Mouse (Mus musculus) retina, adult 2 months (tissue): ENCODE data around the gene Gm10842.
A peak's percentile ranks its signal among the peaks of the same experiment; 100 is the strongest.

Source experiments
- DNase-seq: peaks from one replicate; pipeline ENCODE4 v3.0.0-alpha.2; 2012; ENCODE audit warnings: low read depth, low spot score

Gene Gm10842

GRCm38 (mm10) chr11:105153068-105153833 is 6.6 kb downstream of the Gm10842 start:
- no peak for DNase-seq

GRCm38 (mm10) chr11:105155915-105156314 is 9.2 kb downstream of the Gm10842 start:
- DNase-seq: no peak

- DNase-seq: no peak
These were observed 10.1 kb downstream of the Gm10842 start for GRCm38 (mm10) chr11:105156748-105157267.

- DNase-seq: no peak
These were observed 11.4 kb downstream of the Gm10842 start for GRCm38 (mm10) chr11:105158047-105158446.

GRCm38 (mm10) chr11:105159673-105160360 is 13.1 kb downstream of the Gm10842 start:
- DNase-seq: no peak

GRCm38 (mm10) chr11:105161411-105161810 is 14.7 kb downstream of the Gm10842 start:
- DNase-seq: no peak

- DNase-seq: no peak
These were observed 18.1 kb downstream of the Gm10842 start for GRCm38 (mm10) chr11:105164516-105165510.

GRCm38 (mm10) chr11:105166780-105167179 is 20.1 kb downstream of the Gm10842 start:
- no peak for DNase-seq

GRCm38 (mm10) chr11:105178516-105178915 is 31.8 kb downstream of the Gm10842 start, which contains the start of gene Tlk2:
Gene Tlk2, plus strand, starts transcription at chr11:105178807.
- DNase-seq: no peak

GRCm38 (mm10) chr11:105179523-105179922 is 32.8 kb downstream of the Gm10842 start:
- no peak for DNase-seq

GRCm38 (mm10) chr11:105180471-105181091 is 33.9 kb downstream of the Gm10842 start:
- peak; percentile 15 for DNase-seq

GRCm38 (mm10) chr11:105181126-105181637 is 34.5 kb downstream of the Gm10842 start:
- peak; percentile 84 for DNase-seq

GRCm38 (mm10) chr11:105181689-105182460 is 35.2 kb downstream of the Gm10842 start:
- peak; percentile 11 for DNase-seq

GRCm38 (mm10) chr11:105182461-105182855 is 35.8 kb downstream of the Gm10842 start:
- DNase-seq: peak; percentile 8

- no peak for DNase-seq
These were observed 38.0 kb downstream of the Gm10842 start for GRCm38 (mm10) chr11:105184678-105185077.

GRCm38 (mm10) chr11:105192186-105192585 is 45.5 kb downstream of the Gm10842 start:
- no peak for DNase-seq
